Mouse (Mus musculus) ES-E14 (cell line): ENCODE data around the gene Oaz1.

Experiments
- CHD2 ChIP-seq: IDR thresholded peaks from 2 replicates; pipeline ENCODE4 v1.6.1; 2014; ENCODE audit warnings: mild to moderate bottlenecking, low read depth, low read length, inconsistent platforms
- HCFC1 ChIP-seq: IDR thresholded peaks from 2 replicates; pipeline ENCODE4 v1.6.1; 2012; ENCODE audit warnings: low read length, inconsistent platforms, borderline replicate concordance; ENCODE audit not compliant: insufficient read depth
- MAFK ChIP-seq: IDR thresholded peaks from 2 replicates; pipeline ENCODE4 v1.6.1; 2014; ENCODE audit warnings: mild to moderate bottlenecking, low read depth, low read length, inconsistent platforms; ENCODE audit not compliant: insufficient read depth
- ZC3H11A ChIP-seq: IDR thresholded peaks from 2 replicates; pipeline ENCODE4 v1.6.1; 2012; ENCODE audit warnings: low read depth, mild to moderate bottlenecking, inconsistent platforms, low read length, borderline replicate concordance
- ZNF384 ChIP-seq: IDR thresholded peaks from 2 replicates; pipeline ENCODE4 v1.6.1; 2012; ENCODE audit warnings: low read depth, low read length, inconsistent platforms

DNA sequence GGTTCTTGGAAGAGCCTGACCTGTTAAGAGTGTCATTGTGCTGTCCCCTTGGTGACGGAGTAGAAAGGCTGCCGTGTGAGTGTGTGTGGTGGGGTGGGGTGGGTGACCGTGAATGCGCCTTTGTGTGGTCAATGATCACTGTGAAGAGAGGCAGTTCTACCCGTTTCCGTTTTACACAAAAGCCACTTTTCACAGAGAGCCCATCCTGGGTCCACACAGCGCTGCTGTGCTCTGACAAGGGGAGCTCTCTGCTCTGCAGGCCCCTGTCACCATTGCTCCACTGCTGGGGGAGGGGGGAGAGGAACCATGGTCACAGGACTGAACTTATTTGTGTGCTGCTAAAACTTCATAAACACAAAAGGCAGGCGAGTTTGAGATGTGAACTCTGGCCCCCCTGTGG is 30.9 kb downstream of the Oaz1 start:
- TF ChIP-seq CHD2 (no peak), MAFK (no peak), HCFC1 (no peak), ZC3H11A (no peak), ZNF384 (no peak)
